Mouse (Mus musculus): ENCODE results near the gene Smap2.

DNA sequence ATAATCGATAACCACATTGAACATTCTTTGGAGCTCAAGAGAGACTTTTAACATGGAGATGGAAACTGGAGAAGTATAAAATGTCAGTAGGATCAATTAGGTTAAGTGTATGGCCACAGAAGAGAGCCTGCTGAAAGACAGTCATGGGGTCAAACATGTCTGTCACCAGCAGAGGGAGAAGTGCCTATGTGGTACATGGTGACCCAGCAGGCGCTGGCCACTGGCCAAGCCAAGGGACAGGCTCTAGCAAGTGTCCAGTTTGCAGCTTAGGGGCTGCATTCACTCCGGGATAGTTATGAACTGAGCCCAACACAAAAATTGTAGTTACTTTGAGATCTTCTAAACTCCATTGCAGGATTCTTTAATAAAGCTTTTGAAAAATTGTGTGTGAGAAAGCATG, 88.4 kb downstream of the Smap2 start:
- no peak for TF ChIP-seq CTCF (IDR thresholded peaks at IDR 0.05; ENCODE audit: insufficient read depth, low read depth, low read length)
- no peak for TF ChIP-seq POLR2A (IDR thresholded peaks at IDR 0.05; ENCODE audit: insufficient read depth, low read depth, low read length)
